In the genomic region with DNA sequence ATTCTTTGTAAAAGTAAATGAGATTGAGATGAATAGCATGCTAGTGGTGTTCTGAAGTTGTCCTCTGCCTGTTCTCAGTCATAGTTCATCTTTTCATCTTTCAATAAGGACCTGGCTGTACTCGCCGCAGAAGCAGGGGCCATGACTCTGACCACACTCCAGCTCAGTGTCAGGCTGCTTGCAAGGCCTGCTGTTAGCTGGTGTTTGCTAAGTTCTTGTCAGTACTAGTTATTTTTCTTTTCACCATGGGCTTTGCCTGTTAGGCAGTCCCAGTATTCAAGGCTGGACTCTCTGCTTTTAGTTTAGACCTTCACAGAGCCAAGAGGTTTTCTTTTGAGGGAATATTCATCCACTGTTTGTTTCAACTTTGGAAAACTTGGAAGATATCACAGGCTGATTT, we compare ENCODE assay signal across 23 mouse cellular contexts. TPM values are rescaled to one million over a fixed set of nuclear protein-coding genes. Genes with fewer than 3 reads are reported as not detected.
A peak's percentile ranks its signal among the peaks of the same experiment; 100 is the strongest.
DNase-seq lines count a peak whose midpoint lies in the region; ATAC-seq and TF ChIP-seq lines count a peak whose summit lies in the region.
"Had no signal": no experiment of that assay in that cellular context is flagged by ENCODE, and none has a peak within 500 bp of the region (broad histone marks: within the 10 kb centered on the region; RNA-seq: fewer than 3 reads in every experiment).

No protein-coding gene starts in this region.

- H3K9me3 ChIP-seq in heart, embryonic 12.5 days (replicated peaks), result no peaks in the 10 kb centered on the region
- H3K9me3 ChIP-seq in heart, embryonic 10.5 days, result no peaks in the 10 kb centered on the region
- no peaks in the 10 kb centered on the region for H3K9me3 ChIP-seq in midbrain, embryonic 11.5 days (ENCODE audit: control insufficient read depth, low read length)
- no peaks in the 10 kb centered on the region for H3K9me3 ChIP-seq in midbrain, embryonic 14.5 days (ENCODE audit: control insufficient read depth, low read length)

- peaks cover 31% of the 10 kb centered on the region for H3K4me1 ChIP-seq in heart, embryonic 12.5 days (replicated peaks)
- H3K4me1 ChIP-seq in heart, embryonic 10.5 days, result peaks cover 14% of the 10 kb centered on the region
- H3K4me1 ChIP-seq in midbrain, embryonic 11.5 days (ENCODE audit: control insufficient read depth, insufficient read depth, low read length), result no peaks in the 10 kb centered on the region
- no peaks in the 10 kb centered on the region for H3K4me1 ChIP-seq in midbrain, embryonic 14.5 days (ENCODE audit: control insufficient read depth, insufficient read depth, low read length)
- H3K4me1 ChIP-seq in cortical plate, adult 2 months (ENCODE audit: control insufficient read depth, insufficient read depth, low read length), result no peaks in the 10 kb centered on the region

- peak; percentile 71 for DNase-seq in heart, adult 11 months
- DNase-seq in heart, adult 8-10 months (ENCODE audit: low spot score), result no peak
- DNase-seq in heart, embryonic 10.5 days (ENCODE audit: low spot score), result no peak
- peak; percentile 51 for DNase-seq in midbrain, embryonic 11.5 days (ENCODE audit: low spot score, missing footprints)
- no peak for DNase-seq in midbrain, embryonic 14.5 days
- DNase-seq in adrenal gland, adult 8-10 months, result no peak
- DNase-seq: adrenal gland, adult 2 months; adrenal gland, postnatal 10 days; adrenal gland, postnatal 14 days; adrenal gland, postnatal 25 days; adrenal gland, postnatal 36 days; B cell, adult 2 months; cerebellum, adult 11 months; cerebellum, adult 11-12 months; cerebellum, adult 18-20 months had no signal

- TF ChIP-seq CTCF in cortical plate, adult 2 months (IDR thresholded peaks at IDR 0.05; ENCODE audit: extremely low read depth, insufficient read depth, low read length), result no peak

- H3K27me3 ChIP-seq in heart, embryonic 12.5 days (replicated peaks), result no peaks in the 10 kb centered on the region
- H3K27me3 ChIP-seq in heart, embryonic 10.5 days (ENCODE audit: insufficient read depth, poor library complexity, severe bottlenecking), result no peaks in the 10 kb centered on the region
- H3K27me3 ChIP-seq in midbrain, embryonic 11.5 days (ENCODE audit: control insufficient read depth, insufficient read depth, low read length), result no peaks in the 10 kb centered on the region
- no peaks in the 10 kb centered on the region for H3K27me3 ChIP-seq in midbrain, embryonic 14.5 days (ENCODE audit: control insufficient read depth, insufficient read depth, low read length)
- H3K27me3 ChIP-seq: CH12.LX, Patski had no signal

- no peak for TF ChIP-seq POLR2A in cortical plate, adult 2 months (IDR thresholded peaks at IDR 0.05; ENCODE audit: extremely low read depth, insufficient read depth, low read length)

- peaks cover 6% of the 10 kb centered on the region; the same call in 1 of the 2 replicates for H3K36me3 ChIP-seq in heart, embryonic 12.5 days
- peaks cover 4% of the 10 kb centered on the region; the same call in 1 of the 2 replicates for H3K36me3 ChIP-seq in heart, embryonic 10.5 days
- no peaks in the 10 kb centered on the region for H3K36me3 ChIP-seq in midbrain, embryonic 11.5 days (ENCODE audit: control insufficient read depth, insufficient read depth, low read length)
- H3K36me3 ChIP-seq in midbrain, embryonic 14.5 days (ENCODE audit: control insufficient read depth, insufficient read depth, low read length), result no peaks in the 10 kb centered on the region
- H3K36me3 ChIP-seq: G1E had no signal

- H3K4me2 ChIP-seq in heart, embryonic 12.5 days, result no peak overlapping the region
- no peak overlapping the region for H3K4me2 ChIP-seq in midbrain, embryonic 11.5 days
- no peak overlapping the region for H3K4me2 ChIP-seq in midbrain, embryonic 14.5 days (ENCODE audit: low read length)

- H3K4me3 ChIP-seq in heart, embryonic 12.5 days, result no peak overlapping the region
- H3K4me3 ChIP-seq in heart, embryonic 10.5 days, result no peak overlapping the region
- no peak overlapping the region for H3K4me3 ChIP-seq in midbrain, embryonic 11.5 days (ENCODE audit: low read depth, low read length)
- H3K4me3 ChIP-seq in midbrain, embryonic 14.5 days (replicated peaks; ENCODE audit: low read depth, low read length), result no peak overlapping the region
- H3K4me3 ChIP-seq in cortical plate, adult 2 months (ENCODE audit: insufficient read depth, low read length), result no peak overlapping the region

- 77% methylated on average over 2 of the region's 2 CpGs for WGBS in heart, embryonic 12.5 days
- 87% methylated on average over 2 of the region's 2 CpGs for WGBS in heart, embryonic 10.5 days
- WGBS in midbrain, embryonic 11.5 days, result 81% methylated on average over 2 of the region's 2 CpGs
- 94% methylated on average over 2 of the region's 2 CpGs for WGBS in midbrain, embryonic 14.5 days

- H3K9ac ChIP-seq in heart, embryonic 12.5 days, result 0 out of 2 replicates have a peak overlapping the region, but pooled peaks have one; percentile 14
- H3K9ac ChIP-seq in midbrain, embryonic 11.5 days (ENCODE audit: low read length), result no peak overlapping the region
- no peak overlapping the region for H3K9ac ChIP-seq in midbrain, embryonic 14.5 days (replicated peaks; ENCODE audit: low read length)

- no peak for ATAC-seq in heart, embryonic 12.5 days (ENCODE audit: insufficient number of reproducible peaks, low FRiP score)
- ATAC-seq in midbrain, embryonic 11.5 days (ENCODE audit: low FRiP score), result no peak
- ATAC-seq in midbrain, embryonic 14.5 days (ENCODE audit: low FRiP score, low TSS enrichment), result no peak
- ATAC-seq: activated CD4-positive, CD25-positive, alpha-beta regulatory T cell, adult 4 months; CD4-positive, CD25-positive, alpha-beta regulatory T cell, adult 4 months; Patski had no signal

- H3K27ac ChIP-seq in heart, embryonic 12.5 days (ENCODE audit: poor library complexity, severe bottlenecking), result no peak overlapping the region
- no peak overlapping the region for H3K27ac ChIP-seq in heart, embryonic 10.5 days
- H3K27ac ChIP-seq in midbrain, embryonic 11.5 days (ENCODE audit: low read depth, low read length), result no peak overlapping the region
- no peak overlapping the region for H3K27ac ChIP-seq in midbrain, embryonic 14.5 days (replicated peaks; ENCODE audit: low read depth, low read length)
- H3K27ac ChIP-seq in cortical plate, adult 2 months (ENCODE audit: insufficient read depth, low read length), result 0 out of 2 replicates have a peak overlapping the region, but pooled peaks have one; percentile 7

RNA-seq across cellular contexts. Expression of a gene that starts 40.8 kb away (rescaled TPM):
- total RNA-seq in heart, adult 8-10 months (2022), result 10 to 100 TPM; 54.3 to 61.5 (median 55.4) TPM
- polyA plus RNA-seq in heart, embryonic 12.5 days (2016; fragmentation: Nextera tagmentation; extraction: Ambion mirVana), result 8.8 and 10.6 TPM in 2 replicates
- polyA plus RNA-seq in heart, embryonic 10.5 days (2016; fragmentation: Nextera tagmentation; extraction: Ambion mirVana), result 7.2 and 8.6 TPM in 2 replicates
- 3.8 TPM in 2 replicates for polyA plus RNA-seq in midbrain, embryonic 11.5 days (2014; fragmentation: Nextera tagmentation; extraction: Ambion mirVana)
- 4.4 and 6.9 TPM in 2 replicates for polyA plus RNA-seq in midbrain, embryonic 14.5 days (2014; fragmentation: Nextera tagmentation; extraction: Ambion mirVana)
- polyA plus RNA-seq in cortical plate, adult 2 months (2012; rRNA removed), result 14.1 and 14.7 TPM in 2 replicates
- 10 to 100 TPM; 72.3 to 88.2 (median 80.0) TPM for total RNA-seq in adrenal gland, adult 8-10 months (2022)
- total RNA-seq: MEL had no signal
- polyA plus RNA-seq: G1E had no signal

Comparison
In these comparisons a context has a peak if more than half of its experiments do, and no peak if none do; other contexts are left out.
1. DNase-seq: peak in heart, adult 11 months (single experiment) and midbrain, embryonic 11.5 days (single experiment); none in heart, adult 8-10 months (single experiment), heart, embryonic 10.5 days (single experiment), midbrain, embryonic 14.5 days (single experiment) and adrenal gland, adult 8-10 months (single experiment).